Mouse (Mus musculus) lung, postnatal 0 days (tissue): ENCODE data around the gene Csnk1d.

ENCODE experiments used
- CTCF ChIP-seq: IDR thresholded peaks from 2 replicates; pipeline ENCODE4 v1.5.1; 2016; ENCODE audit warnings: antibody characterized with exemption, mild to moderate bottlenecking
- EP300 ChIP-seq: IDR thresholded peaks from 2 replicates; pipeline ENCODE4 v1.6.1; 2016; ENCODE audit warnings: antibody characterized with exemption, mild to moderate bottlenecking, control low read depth

DNA sequence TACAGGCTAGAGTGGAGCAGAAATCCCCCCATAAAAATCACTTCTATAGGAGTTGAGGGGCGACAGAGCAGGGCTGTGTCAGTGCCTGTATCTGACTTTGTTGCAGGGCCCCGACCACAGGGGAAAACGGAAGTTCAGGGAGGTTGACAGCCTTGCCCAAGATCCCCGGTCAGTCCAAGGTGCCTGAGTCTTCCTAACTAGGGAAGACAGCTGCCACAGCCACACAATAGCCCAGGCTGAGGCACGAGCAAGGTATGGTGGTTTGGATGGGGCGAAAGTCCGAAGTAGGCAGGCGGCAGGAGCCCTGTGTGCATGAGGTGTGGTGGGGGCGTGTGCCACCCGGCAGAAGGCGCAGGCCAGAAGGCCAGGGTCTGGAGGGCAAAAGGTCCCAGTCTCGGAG lies 42.8 kb downstream of the Csnk1d start, which contains the start of gene Slc16a3:
- TF ChIP-seq EP300 (no peak), CTCF (no peak)
